Mouse (Mus musculus) liver, embryonic 15.5 days (tissue): ENCODE data around the gene Tpd52l1. TPM values are rescaled to one million over a fixed set of nuclear protein-coding genes. Genes with fewer than 3 reads are reported as not detected.
"Not testable (repeated sequence)": the region's sequence is repeated elsewhere in the genome, so short reads cannot be mapped to it uniquely, and the experiment has no call there.

Experiments
- ATAC-seq: fragments of 200-750 bp; cut with Nextera tagmentation; 2 replicates; pipeline ENCODE4 v1.8.0; 2017; ENCODE audit warnings: moderate number of reproducible peaks, mild to moderate bottlenecking, moderate library complexity; ENCODE audit not compliant: insufficient read depth
- H3K27ac ChIP-seq: fragments of 300-500 bp; sonication (generic); replicated peaks from 2 replicates; pipeline ENCODE4 v1.5.1; 2015; ENCODE audit warnings: mild to moderate bottlenecking, inconsistent platforms
- H3K27me3 ChIP-seq: fragments of 300-500 bp; sonication (generic); 2 replicates; pipeline ENCODE4 v1.6.1; 2015; ENCODE audit warnings: mild to moderate bottlenecking, inconsistent platforms
- H3K36me3 ChIP-seq: fragments of 300-500 bp; sonication (generic); replicated peaks from 2 replicates; pipeline ENCODE4 v1.6.1; 2015; ENCODE audit warnings: moderate library complexity, mild to moderate bottlenecking, inconsistent platforms
- H3K4me1 ChIP-seq: fragments of 300-500 bp; sonication (generic); replicated peaks from 2 replicates; pipeline ENCODE4 v1.6.1; 2015; ENCODE audit warnings: inconsistent platforms
- H3K4me2 ChIP-seq: fragments of 300-500 bp; sonication (generic); 2 replicates; pipeline ENCODE4 v1.6.1; 2015; ENCODE audit warnings: moderate library complexity, mild to moderate bottlenecking, inconsistent platforms
- H3K4me3 ChIP-seq: fragments of 300-500 bp; sonication (generic); replicated peaks from 2 replicates; pipeline ENCODE4 v1.5.1; 2015; ENCODE audit warnings: mild to moderate bottlenecking, inconsistent platforms
- H3K9ac ChIP-seq: fragments of 300-500 bp; sonication (generic); 2 replicates; pipeline ENCODE4 v1.6.1; 2015; ENCODE audit warnings: moderate library complexity, mild to moderate bottlenecking, inconsistent platforms
- H3K9me3 ChIP-seq: fragments of 300-500 bp; sonication (generic); replicated peaks from 2 replicates; pipeline ENCODE4 v1.6.1; 2016; ENCODE audit warnings: inconsistent platforms
- WGBS: fragments of 180-500 bp; shearing (Covaris S2); methylation state at CpG from one replicate; pipeline ENCODE4 v1.1.7; 2015; ENCODE audit warnings: mixed read lengths; ENCODE audit not compliant: insufficient replicate concordance; 5-methylcytosine and 5-hydroxymethylcytosine counted together
- polyA plus RNA-seq: library from polyadenylated mRNA; unstranded; fragments of >200 nt; fragmentation: Nextera tagmentation; extraction: Ambion mirVana; gene quantifications from 2 replicates; pipeline ENCODE4 v1.2.1, GENCODE M21; 2015

Tpd52l1 gene
- polyA plus RNA-seq, 1 experiment from 2014 or later, result 0.88 TPM

DNA sequence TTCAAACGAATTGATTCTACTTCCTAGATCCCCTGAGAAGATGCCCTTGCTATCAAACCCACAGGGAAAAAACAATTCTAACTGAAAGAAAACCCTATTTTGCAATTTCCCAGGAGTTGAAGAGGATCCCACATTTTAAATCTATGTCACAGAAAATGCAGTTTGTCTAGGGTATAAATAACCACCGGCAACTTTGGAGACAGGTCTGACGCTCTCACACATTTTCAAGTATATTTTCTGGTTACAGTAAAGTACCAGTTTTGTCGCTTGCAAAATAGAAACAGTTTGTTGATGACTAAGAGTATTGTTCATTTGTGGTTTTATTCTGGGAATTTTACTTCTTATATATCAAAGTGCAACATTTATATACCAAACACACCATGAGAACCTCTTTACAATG, 9.7 kb downstream of the Tpd52l1 start:
- 54% methylated on average over 4 of the region's 4 CpGs for WGBS

GRCm38 (mm10) chr10:31417956-31418355, 27.8 kb downstream of the Tpd52l1 start:
- Histone ChIP-seq H3K4me2 (no peak overlapping the region), H3K4me1 (no peaks in the 10 kb centered on the region), H3K27ac (no peak overlapping the region), H3K36me3 (no peaks in the 10 kb centered on the region), H3K9me3 (no peaks in the 10 kb centered on the region), H3K4me3 (no peak overlapping the region), H3K9ac (no peak overlapping the region), H3K27me3 (no peaks in the 10 kb centered on the region)
- no peak for ATAC-seq

More for the DNA sequence above, 9.7 kb downstream of the Tpd52l1 start:
- H3K36me3 ChIP-seq, result no peaks in the 10 kb centered on the region
- H3K4me3 ChIP-seq, result no peak overlapping the region
- no peaks in the 10 kb centered on the region for H3K4me1 ChIP-seq
- no peak overlapping the region for H3K9ac ChIP-seq
- no peak overlapping the region for H3K27ac ChIP-seq
- no peak for ATAC-seq
- H3K27me3 ChIP-seq, result no peaks in the 10 kb centered on the region
- H3K9me3 ChIP-seq, result no peaks in the 10 kb centered on the region
- no peak overlapping the region for H3K4me2 ChIP-seq

DNA sequence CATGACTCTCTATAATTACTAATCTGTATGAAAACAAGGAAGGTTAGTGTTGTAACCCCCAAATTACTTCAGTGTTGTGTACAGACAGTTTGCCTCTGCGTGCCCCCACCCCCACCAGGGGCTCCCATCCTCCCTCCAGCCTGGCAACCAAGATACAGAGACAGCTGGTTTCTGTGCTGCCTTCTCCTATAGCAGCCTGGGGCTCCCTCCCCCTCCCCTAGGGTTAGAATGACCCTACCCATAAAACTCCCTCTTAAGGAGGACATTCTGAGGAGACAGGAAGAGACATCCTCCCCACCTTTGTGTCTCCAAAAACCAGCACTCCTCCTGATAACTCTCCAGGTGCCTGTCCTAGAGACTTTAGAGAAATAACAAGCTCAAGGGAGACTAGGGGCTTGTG, 52.8 kb downstream of the Tpd52l1 start:
- H3K9me3 ChIP-seq, result no peaks in the 10 kb centered on the region
- no peaks in the 10 kb centered on the region for H3K27me3 ChIP-seq
- no peak overlapping the region for H3K4me2 ChIP-seq
- H3K36me3 ChIP-seq, result no peaks in the 10 kb centered on the region
- no peak overlapping the region for H3K27ac ChIP-seq
- WGBS, result 34% methylated on average over 1 of the region's 1 CpGs
- no peak for ATAC-seq
- no peak overlapping the region for H3K9ac ChIP-seq
- H3K4me3 ChIP-seq, result no peak overlapping the region
- H3K4me1 ChIP-seq, result peaks cover 7% of the 10 kb centered on the region

DNA sequence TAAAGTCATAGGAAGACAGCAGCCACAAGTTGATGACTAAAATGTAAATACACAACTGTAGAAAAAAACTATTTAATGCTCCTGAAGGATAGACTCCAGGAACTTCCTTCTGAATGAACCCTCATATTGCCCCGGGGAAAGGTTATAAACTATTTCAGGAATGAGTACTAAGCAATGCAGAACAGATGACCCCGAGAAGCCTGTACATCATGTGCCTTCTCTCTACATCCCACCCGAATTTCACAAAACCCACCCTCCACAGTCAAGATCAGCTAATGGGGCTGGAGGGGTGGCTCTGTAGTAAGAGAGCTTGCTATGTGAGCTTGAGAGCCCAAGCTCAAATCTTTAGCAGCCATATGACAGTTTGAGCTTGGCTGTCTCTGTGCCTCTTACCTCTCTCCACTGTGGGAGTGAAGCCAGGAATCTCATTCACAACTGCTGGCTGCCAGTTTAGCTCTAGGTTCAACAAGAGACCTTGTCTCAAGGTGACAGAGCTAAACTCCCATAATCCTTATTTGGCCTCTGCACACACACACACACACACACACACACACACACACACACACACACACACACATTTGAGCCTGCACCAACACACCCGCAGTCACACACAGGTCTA, 54.9 kb downstream of the Tpd52l1 start:
- no peaks in the 10 kb centered on the region for H3K27me3 ChIP-seq
- H3K4me2 ChIP-seq, result no peak overlapping the region
- H3K9me3 ChIP-seq, result no peaks in the 10 kb centered on the region
- no peak overlapping the region for H3K9ac ChIP-seq
- peaks cover 7% of the 10 kb centered on the region for H3K4me1 ChIP-seq
- H3K4me3 ChIP-seq, result no peak overlapping the region
- H3K36me3 ChIP-seq, result no peaks in the 10 kb centered on the region
- H3K27ac ChIP-seq, result no peak overlapping the region
- ATAC-seq, result no peak
- 63% methylated on average over 4 of the region's 4 CpGs for WGBS

DNA sequence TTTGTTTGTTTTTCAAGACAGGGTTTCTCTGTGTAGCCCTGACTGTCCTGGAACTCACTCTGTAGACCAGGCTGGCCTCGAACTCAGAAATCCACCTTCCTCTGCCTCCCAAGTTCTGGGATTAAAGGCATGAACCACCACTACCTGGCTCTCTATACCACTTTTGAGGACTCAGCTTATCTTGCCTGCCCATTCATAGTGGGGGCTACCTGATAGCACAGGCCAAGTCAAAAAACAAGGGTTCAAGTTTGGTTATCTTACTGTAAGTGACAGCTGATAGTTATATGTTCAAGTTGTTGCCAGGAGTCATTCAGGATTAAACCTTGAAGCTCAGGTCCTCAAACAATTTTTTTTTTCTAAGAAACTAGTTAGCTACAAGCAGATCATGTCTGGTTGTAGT, 57.2 kb downstream of the Tpd52l1 start:
- H3K9ac ChIP-seq, H3K4me3 ChIP-seq, H3K4me1 ChIP-seq, H3K27me3 ChIP-seq, H3K27ac ChIP-seq, H3K9me3 ChIP-seq, H3K36me3 ChIP-seq, H3K4me2 ChIP-seq: not testable (repeated sequence)
- WGBS, result 72% methylated on average over 1 of the region's 1 CpGs
- peak; percentile 64 for ATAC-seq

GRCm38 (mm10) chr10:31370200-31370599, 75.6 kb downstream of the Tpd52l1 start:
- not testable (repeated sequence) for H3K4me2 ChIP-seq, H3K27ac ChIP-seq, H3K9me3 ChIP-seq, H3K27me3 ChIP-seq, H3K4me1 ChIP-seq, ATAC-seq, H3K4me3 ChIP-seq, H3K36me3 ChIP-seq, H3K9ac ChIP-seq
- 18% methylated on average over 4 of the region's 5 CpGs for WGBS

DNA sequence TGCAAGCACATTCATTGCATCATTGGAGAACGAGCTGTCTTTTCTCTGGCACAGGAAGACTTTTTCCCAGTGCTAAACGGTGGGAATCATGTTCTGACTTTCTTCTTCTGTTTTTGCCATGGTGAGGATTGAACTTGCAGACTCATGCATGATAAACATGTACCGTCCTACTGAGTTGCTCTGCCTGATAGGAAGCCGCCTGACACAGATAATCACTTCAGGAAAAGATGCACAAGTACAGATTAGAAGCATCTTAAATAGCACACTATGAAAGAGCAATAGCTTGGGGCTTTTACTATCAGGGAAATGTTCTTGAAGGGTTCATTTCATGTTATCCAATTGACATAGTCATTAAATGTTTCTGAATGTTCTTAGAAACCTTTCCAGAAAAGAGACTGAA, 86.0 kb downstream of the Tpd52l1 start:
- no peaks in the 10 kb centered on the region for H3K9me3 ChIP-seq
- H3K36me3 ChIP-seq, result no peaks in the 10 kb centered on the region
- ATAC-seq, result no peak
- no peak overlapping the region for H3K4me2 ChIP-seq
- H3K27me3 ChIP-seq, result no peaks in the 10 kb centered on the region
- 32% methylated on average over 4 of the region's 4 CpGs for WGBS
- no peak overlapping the region for H3K4me3 ChIP-seq
- H3K9ac ChIP-seq, result no peak overlapping the region
- H3K4me1 ChIP-seq, result no peaks in the 10 kb centered on the region
- no peak overlapping the region for H3K27ac ChIP-seq

GRCm38 (mm10) chr10:31354886-31355461, 90.8 kb downstream of the Tpd52l1 start:
- 67% methylated on average over 7 of the region's 7 CpGs for WGBS

GRCm38 (mm10) chr10:31354141-31354540, 91.6 kb downstream of the Tpd52l1 start:
- Histone ChIP-seq H3K9ac (no peak overlapping the region), H3K36me3 (no peaks in the 10 kb centered on the region), H3K27me3 (no peaks in the 10 kb centered on the region), H3K4me2 (no peak overlapping the region), H3K9me3 (no peaks in the 10 kb centered on the region), H3K27ac (no peak overlapping the region), H3K4me1 (no peaks in the 10 kb centered on the region), H3K4me3 (no peak overlapping the region)
- WGBS, result 52% methylated on average over 2 of the region's 2 CpGs
- no peak for ATAC-seq

More at GRCm38 (mm10) chr10:31354886-31355461, 90.8 kb downstream of the Tpd52l1 start:
- no peak overlapping the region for H3K27ac ChIP-seq
- no peaks in the 10 kb centered on the region for H3K4me1 ChIP-seq
- H3K27me3 ChIP-seq, result no peaks in the 10 kb centered on the region
- H3K4me3 ChIP-seq, result no peak overlapping the region
- no peaks in the 10 kb centered on the region for H3K9me3 ChIP-seq
- no peaks in the 10 kb centered on the region for H3K36me3 ChIP-seq
- no peak overlapping the region for H3K4me2 ChIP-seq
- no peak overlapping the region for H3K9ac ChIP-seq
- no peak for ATAC-seq

DNA sequence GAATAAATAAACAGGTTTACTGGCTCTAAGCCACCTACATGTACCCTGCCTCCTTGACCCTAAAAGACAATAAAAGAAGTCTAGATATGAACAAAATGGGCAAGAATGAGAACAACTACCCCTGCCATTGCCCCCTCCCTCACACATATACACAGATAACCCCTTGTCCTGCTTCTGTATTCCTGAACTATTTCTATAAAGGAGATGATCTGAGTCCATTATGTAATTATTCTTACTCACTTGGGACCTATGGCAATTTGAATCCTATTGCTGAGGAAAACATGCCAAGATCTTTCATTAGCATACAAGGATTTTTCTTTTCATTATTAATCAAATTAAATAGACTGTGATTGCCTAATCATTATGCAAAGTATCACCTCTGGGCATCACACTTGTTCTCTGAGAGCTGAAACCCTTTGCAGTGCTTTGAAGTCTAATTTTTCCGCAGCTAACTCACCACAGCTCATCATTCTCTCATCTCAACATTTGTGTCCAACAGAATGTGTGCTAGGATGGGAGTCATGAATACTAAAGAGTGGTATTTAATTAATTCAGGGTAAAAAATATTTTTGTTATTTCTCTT, 92.8 kb downstream of the Tpd52l1 start:
- Histone ChIP-seq H3K4me2 (no peak overlapping the region), H3K9me3 (no peaks in the 10 kb centered on the region), H3K4me1 (no peaks in the 10 kb centered on the region), H3K27me3 (no peaks in the 10 kb centered on the region), H3K27ac (no peak overlapping the region), H3K9ac (no peak overlapping the region), H3K4me3 (no peak overlapping the region), H3K36me3 (no peaks in the 10 kb centered on the region)
- ATAC-seq, result no peak
- WGBS, result 66% methylated on average over 1 of the region's 1 CpGs

- 52% methylated on average over 2 of the region's 2 CpGs for WGBS
- H3K36me3 ChIP-seq, result no peaks in the 10 kb centered on the region
- no peak overlapping the region for H3K4me2 ChIP-seq
- no peak overlapping the region for H3K4me3 ChIP-seq
- H3K27me3 ChIP-seq, result no peaks in the 10 kb centered on the region
- no peak overlapping the region for H3K9ac ChIP-seq
- no peak overlapping the region for H3K27ac ChIP-seq
- ATAC-seq, result no peak
- H3K9me3 ChIP-seq, result no peaks in the 10 kb centered on the region
- no peaks in the 10 kb centered on the region for H3K4me1 ChIP-seq
Observed at GRCm38 (mm10) chr10:31351056-31351455, 94.7 kb downstream of the Tpd52l1 start.

GRCm38 (mm10) chr10:31346401-31346800, 99.4 kb downstream of the Tpd52l1 start:
- H3K27me3 ChIP-seq, result no peaks in the 10 kb centered on the region
- no peaks in the 10 kb centered on the region for H3K36me3 ChIP-seq
- 61% methylated on average over 8 of the region's 8 CpGs for WGBS
- H3K9me3 ChIP-seq, result no peaks in the 10 kb centered on the region
- no peak overlapping the region for H3K27ac ChIP-seq
- H3K4me1 ChIP-seq, result no peaks in the 10 kb centered on the region
- H3K4me3 ChIP-seq, result no peak overlapping the region
- H3K9ac ChIP-seq, result no peak overlapping the region
- no peak for ATAC-seq
- H3K4me2 ChIP-seq, result no peak overlapping the region
